Mouse (Mus musculus) hindbrain, embryonic 12.5 days (tissue): ENCODE measurements around the gene Cel. TPM values are rescaled to one million over a fixed set of nuclear protein-coding genes. Genes with fewer than 3 reads are reported as not detected.

Source experiments
- ATAC-seq: fragments of 200-750 bp; cut with Nextera tagmentation; 2 replicates; pipeline ENCODE4 v1.8.0; 2017; ENCODE audit warnings: moderate TSS enrichment; ENCODE audit not compliant: low FRiP score
- H3K27ac ChIP-seq: fragments of 300-500 bp; sonication (generic); 2 replicates; pipeline ENCODE4 v1.5.1; 2016; ENCODE audit warnings: mild to moderate bottlenecking
- H3K27me3 ChIP-seq: fragments of 300-500 bp; sonication (generic); 2 replicates; pipeline ENCODE4 v1.6.1; 2016; ENCODE audit warnings: mild to moderate bottlenecking
- H3K36me3 ChIP-seq: fragments of 300-500 bp; sonication (generic); 2 replicates; pipeline ENCODE4 v1.6.1; 2016; ENCODE audit warnings: mild to moderate bottlenecking
- H3K4me1 ChIP-seq: fragments of 300-500 bp; sonication (generic); 2 replicates; pipeline ENCODE4 v1.6.1; 2016
- H3K4me2 ChIP-seq: fragments of 300-500 bp; sonication (generic); replicated peaks from 2 replicates; pipeline ENCODE4 v1.6.1; 2016; ENCODE audit warnings: mild to moderate bottlenecking
- H3K4me3 ChIP-seq: fragments of 300-500 bp; sonication (generic); 2 replicates; pipeline ENCODE4 v1.5.1; 2016; ENCODE audit warnings: mild to moderate bottlenecking
- H3K9ac ChIP-seq: fragments of 300-500 bp; sonication (generic); 2 replicates; pipeline ENCODE4 v1.6.1; 2016; ENCODE audit warnings: mild to moderate bottlenecking, moderate library complexity
- H3K9me3 ChIP-seq: fragments of 300-500 bp; sonication (generic); replicated peaks from 2 replicates; pipeline ENCODE4 v1.6.1; 2016; ENCODE audit warnings: mild to moderate bottlenecking
- WGBS: fragments of 180-500 bp; shearing (Covaris S2); methylation state at CpG from one replicate; pipeline ENCODE4 v1.1.7; 2016; 5-methylcytosine and 5-hydroxymethylcytosine counted together
- polyA plus RNA-seq: library from polyadenylated mRNA; unstranded; fragments of >200 nt; fragmentation: Nextera tagmentation; extraction: Ambion mirVana; gene quantifications from 2 replicates; pipeline ENCODE4 v1.2.1, GENCODE M21; 2016

The Cel gene
- polyA plus RNA-seq, 1 experiment from 2014 or later, result not detected

DNA sequence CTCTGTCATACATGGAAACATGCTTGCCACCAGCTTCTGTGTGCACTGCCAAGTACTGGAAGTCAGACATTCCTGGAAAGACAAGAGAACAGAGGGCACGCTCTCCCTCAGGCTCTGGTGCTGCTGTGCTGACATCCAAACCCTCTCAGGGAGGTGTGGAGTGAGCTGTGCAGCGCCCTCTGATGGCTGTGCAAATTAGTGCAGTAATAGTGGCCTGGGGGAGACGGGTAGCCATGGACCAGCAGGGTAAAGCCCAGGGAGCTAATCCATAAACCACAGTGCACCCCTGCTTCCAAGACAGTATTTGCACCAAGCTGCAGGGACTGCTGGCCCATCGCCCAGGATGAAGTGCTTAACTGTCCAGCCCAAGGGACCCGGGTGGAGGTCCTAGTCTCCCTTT is 14.8 kb upstream of the Cel start:
- Histone ChIP-seq H3K27me3 (no peaks in the 10 kb centered on the region), H3K4me2 (no peak overlapping the region), H3K4me3 (no peak overlapping the region), H3K9me3 (no peaks in the 10 kb centered on the region), H3K36me3 (peaks cover 68% of the 10 kb centered on the region), H3K9ac (no peak overlapping the region), H3K27ac (no peak overlapping the region), H3K4me1 (peaks cover 18% of the 10 kb centered on the region)
- no peak for ATAC-seq
- 67% methylated on average over 5 of the region's 5 CpGs for WGBS

DNA sequence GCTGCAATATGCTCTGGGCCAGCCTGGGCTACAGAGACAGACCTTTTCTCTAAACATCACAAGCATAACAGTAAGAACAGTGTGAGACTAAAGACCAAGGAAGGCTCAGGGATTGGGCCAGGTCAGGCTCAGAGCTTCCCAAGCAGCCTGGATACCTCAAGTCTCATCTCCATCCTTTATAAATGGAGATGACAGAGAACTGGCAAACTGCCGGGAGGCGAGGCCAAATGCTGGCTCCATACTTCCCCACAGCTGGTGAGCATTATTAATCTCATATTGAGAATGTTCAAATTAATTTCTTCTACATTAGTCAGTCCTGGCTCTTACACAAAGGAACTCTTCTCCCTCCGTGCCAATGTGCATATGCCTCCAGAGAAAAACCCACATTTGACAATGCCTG is 13.6 kb upstream of the Cel start:
- Histone ChIP-seq H3K4me1 (peaks cover 12% of the 10 kb centered on the region), H3K9ac (no peak overlapping the region), H3K27ac (no peak overlapping the region), H3K9me3 (no peaks in the 10 kb centered on the region), H3K4me2 (no peak overlapping the region), H3K4me3 (no peak overlapping the region), H3K36me3 (peaks cover 80% of the 10 kb centered on the region), H3K27me3 (no peaks in the 10 kb centered on the region)
- WGBS, result 88% methylated on average over 3 of the region's 3 CpGs
- ATAC-seq, result no peak

DNA sequence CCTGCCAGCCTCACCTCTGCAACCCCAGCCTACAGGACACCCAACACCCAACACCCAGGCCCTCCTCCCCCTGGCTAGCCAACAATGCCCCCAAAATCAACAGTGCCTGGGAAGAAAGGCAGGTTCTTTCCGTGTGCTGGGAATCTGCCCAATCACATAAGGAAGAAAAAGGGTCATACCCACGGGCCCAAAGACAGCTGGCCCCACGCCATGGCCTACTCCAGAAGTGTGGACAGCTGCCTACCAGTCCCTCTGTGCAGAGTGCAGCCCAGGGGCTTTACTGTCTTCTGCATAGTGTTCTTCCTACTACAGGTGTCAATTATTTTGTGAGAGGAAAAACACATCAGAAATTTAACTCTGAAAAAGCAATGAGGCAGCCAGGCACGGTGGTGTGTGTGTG is 12.1 kb upstream of the Cel start:
- H3K27me3 ChIP-seq, result no peaks in the 10 kb centered on the region
- WGBS, result 84% methylated on average over 4 of the region's 4 CpGs
- H3K27ac ChIP-seq, result no peak overlapping the region
- H3K4me1 ChIP-seq, result no peaks in the 10 kb centered on the region
- ATAC-seq, result no peak
- H3K4me3 ChIP-seq, result no peak overlapping the region
- no peak overlapping the region for H3K4me2 ChIP-seq
- peaks cover 90% of the 10 kb centered on the region for H3K36me3 ChIP-seq
- H3K9ac ChIP-seq, result no peak overlapping the region
- no peaks in the 10 kb centered on the region for H3K9me3 ChIP-seq

DNA sequence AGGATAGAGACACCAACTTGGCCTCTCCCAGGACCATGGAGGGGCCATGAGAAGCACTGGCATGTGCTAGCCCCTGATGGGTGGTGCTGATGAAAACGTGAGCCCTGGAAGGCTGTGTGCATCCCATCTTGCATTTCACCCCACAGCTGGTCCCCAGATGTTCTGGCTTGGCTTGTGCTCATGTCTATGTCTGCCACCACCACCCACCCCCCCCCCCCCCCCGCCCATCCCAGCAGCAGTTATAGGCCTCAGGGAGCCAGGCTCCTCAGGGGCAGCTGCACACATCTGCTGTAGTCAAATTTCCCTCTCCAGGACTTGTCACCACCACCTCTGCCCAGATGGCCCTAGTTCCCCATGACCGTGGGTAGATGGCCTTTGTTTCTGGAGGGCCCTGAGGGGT is 6.7 kb upstream of the Cel start:
- Histone ChIP-seq H3K4me2 (no peak overlapping the region), H3K27ac (no peak overlapping the region), H3K9me3 (no peaks in the 10 kb centered on the region), H3K36me3 (peaks cover 94% of the 10 kb centered on the region), H3K4me3 (no peak overlapping the region), H3K4me1 (no peaks in the 10 kb centered on the region), H3K9ac (no peak overlapping the region), H3K27me3 (no peaks in the 10 kb centered on the region)
- no peak for ATAC-seq
- 72% methylated on average over 2 of the region's 3 CpGs for WGBS

DNA sequence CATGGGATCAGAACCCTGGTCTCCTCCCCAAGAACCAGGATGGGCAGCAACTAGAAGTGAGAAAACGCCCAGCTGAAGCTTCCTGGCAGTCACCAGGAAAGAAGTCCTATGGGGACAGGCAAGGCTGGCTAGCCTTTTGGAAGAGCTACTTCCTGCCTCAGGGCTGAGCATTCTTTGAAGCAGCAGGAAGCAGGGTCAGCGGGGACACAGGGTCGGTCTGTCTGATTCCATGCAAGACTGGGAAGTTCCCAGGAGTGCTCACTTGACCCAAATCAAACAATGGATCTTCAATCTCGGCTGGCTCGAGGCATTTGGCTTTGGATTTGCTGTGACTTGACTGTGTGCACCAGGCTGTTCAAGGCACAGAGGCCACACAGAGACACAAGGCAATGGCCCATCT is 3.3 kb upstream of the Cel start:
- Histone ChIP-seq H3K9me3 (no peaks in the 10 kb centered on the region), H3K4me1 (no peaks in the 10 kb centered on the region), H3K4me2 (no peak overlapping the region), H3K9ac (no peak overlapping the region), H3K36me3 (peaks cover 71% of the 10 kb centered on the region), H3K27ac (no peak overlapping the region), H3K27me3 (no peaks in the 10 kb centered on the region), H3K4me3 (no peak overlapping the region)
- WGBS, result 55% methylated on average over 5 of the region's 5 CpGs
- no peak for ATAC-seq

DNA sequence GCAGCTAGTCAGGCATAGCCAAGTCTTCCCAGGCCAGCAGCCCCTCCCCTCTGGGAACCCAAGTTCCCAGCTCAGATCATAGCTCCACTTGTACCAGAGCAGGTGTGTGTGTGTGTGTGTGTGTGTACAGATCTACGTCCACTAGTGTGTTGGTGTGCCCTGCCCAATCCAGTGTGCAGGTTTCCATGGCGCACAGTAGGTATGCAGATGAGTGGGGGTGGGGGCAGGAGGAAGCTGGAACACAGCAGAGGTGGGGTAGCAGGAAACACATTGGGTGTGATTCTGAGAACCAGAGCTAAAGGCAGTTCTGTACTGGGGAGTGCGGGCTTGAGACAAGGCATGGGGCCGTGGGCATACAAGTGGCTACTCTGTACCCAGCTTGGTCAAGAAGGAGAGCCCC is 1.2 kb upstream of the Cel start:
- no peaks in the 10 kb centered on the region for H3K27me3 ChIP-seq
- no peaks in the 10 kb centered on the region for H3K9me3 ChIP-seq
- WGBS, result 90% methylated on average over 4 of the region's 4 CpGs
- H3K4me1 ChIP-seq, result no peaks in the 10 kb centered on the region
- ATAC-seq, result no peak
- no peak overlapping the region for H3K4me3 ChIP-seq
- no peak overlapping the region for H3K9ac ChIP-seq
- H3K36me3 ChIP-seq, result peaks cover 49% of the 10 kb centered on the region
- no peak overlapping the region for H3K27ac ChIP-seq
- no peak overlapping the region for H3K4me2 ChIP-seq

DNA sequence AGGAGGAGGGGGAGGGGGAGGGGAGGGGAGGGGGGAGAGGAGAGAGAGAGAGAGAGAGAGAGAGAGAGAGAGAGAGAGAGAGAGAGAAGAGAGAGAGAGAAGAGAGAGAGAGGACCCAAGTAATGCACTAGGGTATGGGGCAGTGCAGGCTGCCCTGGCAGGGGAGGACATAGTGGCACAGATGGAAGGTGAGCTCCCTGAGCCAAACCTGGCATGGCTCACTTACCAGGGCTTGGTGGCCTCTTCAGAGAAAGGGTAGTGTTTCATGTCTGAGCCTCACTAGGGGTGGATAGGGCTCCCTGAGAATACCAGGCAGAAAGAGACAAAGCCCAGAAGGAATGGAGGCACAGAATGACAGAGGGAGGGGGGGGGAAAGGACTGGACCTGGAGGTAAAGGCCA is 627 bp upstream of the Cel start:
- H3K4me1 ChIP-seq, result no peaks in the 10 kb centered on the region
- no peak overlapping the region for H3K4me2 ChIP-seq
- no peak overlapping the region for H3K4me3 ChIP-seq
- H3K9me3 ChIP-seq, result no peaks in the 10 kb centered on the region
- no peaks in the 10 kb centered on the region for H3K27me3 ChIP-seq
- H3K9ac ChIP-seq, result no peak overlapping the region
- H3K27ac ChIP-seq, result no peak overlapping the region
- H3K36me3 ChIP-seq, result peaks cover 43% of the 10 kb centered on the region
- ATAC-seq, result no peak

DNA sequence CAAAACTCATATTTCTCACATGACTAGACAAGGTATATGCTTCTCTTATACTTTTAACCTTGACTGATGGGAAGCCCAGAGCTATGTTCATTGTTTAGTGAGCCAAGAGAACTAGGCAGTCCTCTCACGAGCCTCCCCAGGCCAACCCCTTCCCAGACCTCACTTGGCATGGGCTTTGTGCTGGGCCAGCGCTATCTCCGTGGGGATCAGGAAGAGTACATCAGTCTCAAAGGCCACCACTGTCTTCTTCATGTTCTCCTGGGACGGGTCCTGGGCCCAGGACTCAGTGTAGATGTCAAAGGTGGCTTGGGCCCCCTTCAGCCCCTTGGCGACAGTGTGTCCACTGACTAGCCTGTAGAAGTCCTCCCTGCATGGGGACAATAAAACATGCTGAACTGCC is 5.8 kb downstream of the Cel start:
- WGBS, result 78% methylated on average over 5 of the region's 5 CpGs
- ATAC-seq, result no peak
- Histone ChIP-seq H3K27me3 (no peaks in the 10 kb centered on the region), H3K9me3 (no peaks in the 10 kb centered on the region), H3K4me3 (no peak overlapping the region), H3K36me3 (peaks cover 26% of the 10 kb centered on the region), H3K4me2 (no peak overlapping the region), H3K4me1 (no peaks in the 10 kb centered on the region), H3K27ac (no peak overlapping the region), H3K9ac (no peak overlapping the region)

DNA sequence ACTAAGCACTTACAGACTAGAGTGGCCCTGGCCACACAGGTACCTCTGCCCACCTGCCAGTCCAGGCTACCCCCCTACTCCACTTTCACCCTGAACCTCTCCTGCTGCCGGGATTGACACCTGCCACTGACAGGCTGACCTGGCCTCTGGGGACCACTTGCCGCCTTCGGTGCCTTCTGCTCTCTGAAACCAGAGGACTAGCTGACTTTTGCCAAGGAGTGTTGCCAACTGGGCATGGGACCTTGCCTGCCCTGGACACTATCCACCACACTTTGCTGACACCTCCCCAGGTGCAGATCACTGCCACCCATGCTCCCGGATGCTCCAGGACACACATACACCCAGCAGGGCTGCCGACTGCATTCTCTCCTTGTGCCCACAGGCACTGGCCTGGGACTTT is 10.9 kb downstream of the Cel start:
- Histone ChIP-seq H3K36me3 (peaks cover 75% of the 10 kb centered on the region), H3K4me1 (no peaks in the 10 kb centered on the region), H3K9ac (no peak overlapping the region), H3K4me3 (no peak overlapping the region), H3K9me3 (no peaks in the 10 kb centered on the region), H3K27ac (no peak overlapping the region), H3K4me2 (no peak overlapping the region), H3K27me3 (no peaks in the 10 kb centered on the region)
- no peak for ATAC-seq
- WGBS, result 95% methylated on average over 5 of the region's 5 CpGs

DNA sequence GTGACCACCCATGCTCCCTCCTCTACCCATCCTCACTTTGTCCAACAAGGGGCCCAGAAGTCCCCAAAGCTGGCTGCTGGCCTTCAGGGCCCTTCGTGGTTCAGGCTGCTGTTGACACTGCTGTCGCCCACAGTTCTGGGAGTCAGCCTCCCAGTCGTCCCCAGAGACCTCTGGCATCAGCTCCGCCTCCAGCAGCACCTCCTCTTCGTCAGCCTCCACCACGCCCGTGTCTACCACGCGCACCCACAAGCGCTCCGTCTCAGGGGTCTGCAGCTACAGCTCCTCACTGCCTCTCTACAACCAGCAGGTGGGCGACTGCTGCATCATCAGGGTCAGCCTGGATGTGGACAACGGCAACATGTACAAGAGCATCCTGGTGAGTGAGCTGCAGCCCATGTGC is 14.0 kb downstream of the Cel start:
- Histone ChIP-seq H3K4me3 (no peak overlapping the region), H3K9ac (no peak overlapping the region), H3K27ac (no peak overlapping the region), H3K4me2 (no peak overlapping the region), H3K9me3 (no peaks in the 10 kb centered on the region), H3K36me3 (peaks cover 96% of the 10 kb centered on the region), H3K27me3 (no peaks in the 10 kb centered on the region), H3K4me1 (no peaks in the 10 kb centered on the region)
- 91% methylated on average over 13 of the region's 13 CpGs for WGBS
- no peak for ATAC-seq

DNA sequence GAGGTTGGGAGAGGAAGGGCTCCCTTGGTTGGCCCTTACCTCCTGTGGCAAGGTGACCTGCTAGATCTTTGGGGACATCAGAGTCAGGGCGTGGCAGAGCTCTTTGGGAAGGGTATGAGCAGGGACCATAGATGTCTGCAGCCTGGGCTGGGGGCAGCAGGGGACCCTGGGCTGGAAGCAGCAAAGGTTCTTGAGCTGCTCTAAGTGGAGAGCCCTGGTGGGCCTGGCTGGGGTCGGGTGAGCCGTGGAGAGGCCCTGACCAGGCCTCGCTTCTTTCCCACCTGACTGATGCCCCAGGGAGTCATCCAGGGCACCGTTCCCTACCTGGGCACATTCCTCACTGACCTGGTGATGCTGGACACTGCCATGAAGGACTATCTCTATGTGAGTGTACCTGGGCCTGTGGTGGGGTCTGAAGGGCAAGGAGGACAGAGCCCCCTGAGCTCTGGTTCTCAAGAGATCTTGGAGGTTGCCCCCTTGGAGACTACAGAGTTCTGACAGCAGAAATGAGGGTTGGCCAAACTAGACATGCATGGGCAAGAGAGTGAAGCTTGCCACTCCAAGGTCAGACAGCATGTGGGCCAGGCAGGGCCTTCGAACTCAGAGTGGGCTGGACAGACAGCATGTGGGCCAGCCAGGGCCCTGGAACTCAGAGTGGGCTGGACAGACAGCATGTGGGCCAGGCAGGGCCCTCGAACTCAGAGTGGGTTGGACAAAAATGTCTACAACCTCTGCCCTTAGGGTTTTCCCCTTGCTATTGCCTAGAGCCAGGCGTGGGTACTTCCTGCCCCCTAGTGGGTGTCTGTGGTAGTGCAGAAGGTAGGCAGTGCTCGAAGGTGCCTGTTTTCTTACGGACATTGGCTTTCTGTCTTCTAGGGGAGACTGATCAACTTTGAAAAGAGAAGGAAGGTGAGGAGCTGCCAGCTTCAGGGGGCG is 15.7 kb downstream of the Cel start:
- H3K36me3 ChIP-seq, result peaks cover 96% of the 10 kb centered on the region

DNA sequence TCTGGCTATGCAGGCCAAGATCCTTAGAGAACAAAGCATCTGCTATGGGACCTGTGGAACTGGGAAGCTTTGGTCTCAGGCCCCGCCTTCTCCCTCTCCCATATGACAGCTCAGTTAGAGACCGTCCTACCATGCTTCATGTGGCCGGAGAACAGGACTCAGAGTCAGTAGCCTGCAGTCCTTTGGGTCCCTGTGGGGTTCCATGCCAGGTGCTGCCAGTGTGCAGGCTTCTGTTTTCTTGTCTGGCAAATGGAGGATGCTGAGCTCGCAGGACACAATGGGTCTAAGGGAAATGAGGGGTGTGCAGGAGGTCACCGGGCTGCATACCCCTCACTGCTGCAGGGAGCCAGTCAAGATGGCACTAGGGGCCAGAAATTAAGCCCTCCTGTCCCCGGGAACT is 16.6 kb downstream of the Cel start:
- no peak for ATAC-seq
- Histone ChIP-seq H3K27ac (0 out of 2 replicates have a peak overlapping the region, but pooled peaks have one; percentile 31), H3K9ac (no peak overlapping the region), H3K9me3 (no peaks in the 10 kb centered on the region), H3K4me1 (no peaks in the 10 kb centered on the region), H3K36me3 (peaks cover 96% of the 10 kb centered on the region), H3K4me3 (no peak overlapping the region), H3K27me3 (no peaks in the 10 kb centered on the region), H3K4me2 (no peak overlapping the region)
- WGBS, result 73% methylated on average over 6 of the region's 6 CpGs

More for the DNA sequence above, 15.7 kb downstream of the Cel start:
- 0 out of 2 replicates have a peak, but pooled peaks have one; percentile 18 for ATAC-seq
- H3K9ac ChIP-seq, result no peak overlapping the region
- no peak overlapping the region for H3K4me2 ChIP-seq
- no peak overlapping the region for H3K4me3 ChIP-seq
- H3K4me1 ChIP-seq, result no peaks in the 10 kb centered on the region
- no peaks in the 10 kb centered on the region for H3K9me3 ChIP-seq
- no peaks in the 10 kb centered on the region for H3K27me3 ChIP-seq
- no peak overlapping the region for H3K27ac ChIP-seq
- WGBS, result 54% methylated on average over 11 of the region's 11 CpGs

DNA sequence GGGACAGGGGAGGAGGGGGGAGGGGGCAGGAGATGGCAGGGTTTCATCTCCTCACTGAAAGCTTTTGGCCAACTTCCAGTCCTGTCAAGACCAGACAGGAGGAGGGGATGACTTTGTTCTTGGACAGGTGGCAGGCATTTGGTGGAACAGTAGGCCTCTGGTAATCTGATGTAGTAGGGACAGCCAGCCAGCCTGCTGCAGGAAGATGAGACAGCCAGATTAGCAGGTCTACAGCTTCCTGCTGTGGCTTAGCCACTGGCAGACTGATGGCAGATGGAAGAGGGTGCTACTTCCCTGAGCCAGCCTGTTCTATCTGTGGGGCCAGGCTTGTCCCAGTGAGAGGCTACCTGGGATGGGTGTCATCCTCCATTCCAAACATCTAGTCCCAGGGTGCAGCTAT is 17.2 kb downstream of the Cel start:
- Histone ChIP-seq H3K4me2 (no peak overlapping the region), H3K4me1 (no peaks in the 10 kb centered on the region; the same call in 1 of the 2 replicates), H3K27me3 (no peaks in the 10 kb centered on the region), H3K36me3 (peaks cover 94% of the 10 kb centered on the region), H3K9ac (no peak overlapping the region), H3K9me3 (no peaks in the 10 kb centered on the region), H3K4me3 (no peak overlapping the region), H3K27ac (peak overlapping the region; percentile 31; the same call in 1 of the 2 replicates)
- ATAC-seq, result no peak
